Mouse (Mus musculus): Measurements from ENCODE around the gene Gm20696. TPM values are rescaled to one million over a fixed set of nuclear protein-coding genes. Genes with fewer than 3 reads are reported as not detected.
A peak's percentile ranks its signal among the peaks of the same experiment; 100 is the strongest.

Gm20696 gene
- total and polyA plus RNA-seq, 3 experiments, result 0.59 TPM; not detected in 2

DNA sequence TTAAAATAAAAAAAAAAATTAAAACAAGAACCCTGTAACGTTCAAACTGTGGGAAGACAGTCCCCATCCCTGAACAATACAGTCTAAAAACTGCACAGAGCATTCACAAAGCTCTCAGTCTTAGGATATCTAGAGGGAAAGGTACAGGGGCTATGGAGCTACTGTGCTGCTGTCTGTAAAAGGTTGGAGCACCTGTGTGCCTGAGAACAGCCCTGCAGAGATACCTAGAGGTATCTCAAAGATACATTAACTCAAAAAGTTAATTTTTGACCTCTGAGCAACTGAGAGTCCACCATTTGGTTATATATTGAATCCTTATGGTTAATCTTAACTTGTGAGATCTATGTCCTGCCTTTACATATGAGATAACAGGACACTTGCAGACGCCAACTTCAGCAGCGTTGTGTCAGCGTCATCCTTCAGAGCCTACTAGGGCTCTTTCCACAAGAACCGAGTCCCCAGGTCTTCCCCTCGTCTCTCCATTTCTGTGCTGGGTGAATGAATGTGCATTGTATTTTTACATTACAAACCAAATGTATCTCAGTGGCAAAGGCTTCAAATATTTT is 174.5 kb downstream of the Gm20696 start:
- H3K9me3 ChIP-seq (replicated peaks; ENCODE audit: low read length), result no peaks in the 10 kb centered on the region
- DNase-seq (ENCODE audit: extremely low read depth), result no peak
- in situ Hi-C loops (cut with MboI; ENCODE audit: low pct_ligation_motif_present, low pct_unique_long_range_greater_than_20kb, low sequenced_read_pairs), result no loop called here
- H3K79me2 ChIP-seq (replicated peaks; ENCODE audit: control insufficient read depth, extremely low read depth, insufficient read depth, poor library complexity, severe bottlenecking), result no peaks in the 10 kb centered on the region
- TF ChIP-seq USF2 (conservative IDR thresholded peaks at IDR 0.05; ENCODE audit: low read depth, low read length) (no peak), ZNF384 (IDR thresholded peaks at IDR 0.05; ENCODE audit: low read depth, low read length) (peak; percentile 36; the same call in 1 of the 2 replicates), ELF1 (IDR thresholded peaks at IDR 0.05; ENCODE audit: low read depth, low read length) (no peak)
- H3K4me2 ChIP-seq (ENCODE audit: insufficient read depth, low read depth, poor library complexity, severe bottlenecking), result no peak overlapping the region
- no peak overlapping the region for H3K4me3 ChIP-seq (replicated peaks in 1 of 3; ENCODE audit: low read depth in 2 of 3, low read length in 2 of 3, poor library complexity in 1 of 3)
- H3K9ac ChIP-seq (ENCODE audit: insufficient read depth, low read depth), result no peak overlapping the region
- H3K36me3 ChIP-seq (replicated peaks in 1 of 2; ENCODE audit: control insufficient read depth in 1 of 2, insufficient read depth in 1 of 2, low read length in 1 of 2), result no peaks in the 10 kb centered on the region
- H3K27me3 ChIP-seq (replicated peaks), result no peaks in the 10 kb centered on the region
- peaks cover 17 to 31% of the 10 kb centered on the region in 2 experiments for H3K4me1 ChIP-seq (ENCODE audit: control insufficient read depth in 1 of 2, insufficient read depth in 2 of 2)
- H3K27ac ChIP-seq (ENCODE audit: insufficient read depth, low read depth), result no peak overlapping the region
- dilution Hi-C loops (cut with MboI; ENCODE audit: extremely low pct_ligation_motif_present, extremely low pct_unique_long_range_greater_than_20kb, low sequenced_read_pairs), result no loop called here

DNA sequence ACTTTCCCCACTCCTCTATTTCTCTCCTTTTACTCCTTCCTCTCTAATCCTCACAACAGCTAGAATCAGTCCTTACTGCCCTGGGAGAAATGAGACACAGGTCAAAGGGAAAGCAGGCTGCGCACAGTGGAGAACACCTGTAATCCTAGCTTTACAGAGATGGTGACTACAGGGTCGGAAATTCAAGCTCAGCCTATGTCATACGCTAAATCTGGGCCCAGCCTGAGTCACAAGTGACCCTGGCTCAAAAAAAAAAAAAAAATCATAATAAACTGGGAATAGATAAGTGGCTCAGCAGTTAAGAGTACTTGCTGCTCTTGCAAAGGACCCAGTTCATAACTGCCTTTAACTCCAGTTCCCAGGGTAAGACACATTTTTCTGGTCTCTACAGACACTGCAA is 175.5 kb downstream of the Gm20696 start:
- no peak overlapping the region for H3K4me2 ChIP-seq (ENCODE audit: insufficient read depth, low read depth, poor library complexity, severe bottlenecking)
- no peak overlapping the region for H3K9ac ChIP-seq (ENCODE audit: insufficient read depth, low read depth)
- peaks cover 15 to 31% of the 10 kb centered on the region in 2 experiments for H3K4me1 ChIP-seq (ENCODE audit: control insufficient read depth in 1 of 2, insufficient read depth in 2 of 2)
- DNase-seq (ENCODE audit: extremely low read depth), result no peak
- H3K79me2 ChIP-seq (replicated peaks; ENCODE audit: control insufficient read depth, extremely low read depth, insufficient read depth, poor library complexity, severe bottlenecking), result no peaks in the 10 kb centered on the region
- dilution Hi-C loops (cut with MboI; ENCODE audit: extremely low pct_ligation_motif_present, extremely low pct_unique_long_range_greater_than_20kb, low sequenced_read_pairs) (no loop called here), in situ Hi-C loops (cut with MboI; ENCODE audit: low pct_ligation_motif_present, low pct_unique_long_range_greater_than_20kb, low sequenced_read_pairs) (no loop called here)
- H3K4me3 ChIP-seq (replicated peaks in 1 of 3; ENCODE audit: low read depth in 2 of 3, low read length in 2 of 3, poor library complexity in 1 of 3), result no peak overlapping the region
- no peak overlapping the region for H3K27ac ChIP-seq (ENCODE audit: insufficient read depth, low read depth)
- no peaks in the 10 kb centered on the region for H3K9me3 ChIP-seq (replicated peaks; ENCODE audit: low read length)
- TF ChIP-seq ZNF384 (IDR thresholded peaks at IDR 0.05; ENCODE audit: low read depth, low read length) (0 out of 2 replicates have a peak, but pooled peaks have one; percentile 15), ZMIZ1 (IDR thresholded peaks at IDR 0.05; ENCODE audit: low read depth, low read length) (no peak)
- H3K36me3 ChIP-seq (replicated peaks in 1 of 2; ENCODE audit: control insufficient read depth in 1 of 2, insufficient read depth in 1 of 2, low read length in 1 of 2), result no peaks in the 10 kb centered on the region
- H3K27me3 ChIP-seq (replicated peaks), result no peaks in the 10 kb centered on the region

DNA sequence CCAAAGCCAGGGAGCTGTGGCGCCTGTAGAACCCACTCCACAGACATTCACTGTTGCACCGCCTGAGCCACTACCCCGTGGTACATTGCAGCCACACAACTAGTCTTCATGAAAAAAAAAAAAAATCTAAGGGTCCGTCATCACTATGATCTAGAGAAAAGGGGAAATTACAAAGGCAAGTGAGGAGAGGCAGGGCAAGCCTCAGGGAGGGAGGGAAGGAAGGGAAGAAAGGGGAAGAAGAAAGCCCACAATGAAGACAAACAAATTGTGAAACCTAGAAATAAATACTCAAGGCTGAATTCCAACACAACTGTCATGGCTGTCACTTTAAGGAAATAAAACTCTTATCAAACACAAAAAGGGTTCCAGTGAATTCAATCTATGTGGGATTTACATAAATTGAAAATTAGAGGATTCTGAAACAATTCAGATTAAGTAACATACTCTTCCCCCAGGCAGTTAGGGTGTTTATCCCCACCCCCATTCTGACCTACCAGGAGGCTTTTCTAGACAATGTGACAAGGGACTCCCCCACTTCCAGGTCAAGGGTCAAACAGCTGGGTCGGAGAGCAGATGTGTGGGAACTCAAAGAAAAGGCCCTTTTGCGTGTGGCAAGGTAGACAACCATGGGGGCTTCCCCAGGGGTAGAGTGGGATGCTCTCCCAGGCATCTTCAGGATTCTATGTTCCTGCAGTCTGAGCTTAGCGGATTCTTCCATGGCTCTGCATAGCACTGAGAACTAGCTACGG is 176.5 kb downstream of the Gm20696 start:
- H3K27me3 ChIP-seq (replicated peaks), result no peaks in the 10 kb centered on the region
- in situ Hi-C loops (cut with MboI; ENCODE audit: low pct_ligation_motif_present, low pct_unique_long_range_greater_than_20kb, low sequenced_read_pairs) (no loop called here), dilution Hi-C loops (cut with MboI; ENCODE audit: extremely low pct_ligation_motif_present, extremely low pct_unique_long_range_greater_than_20kb, low sequenced_read_pairs) (no loop called here)
- no peaks in the 10 kb centered on the region for H3K36me3 ChIP-seq (replicated peaks in 1 of 2; ENCODE audit: control insufficient read depth in 1 of 2, insufficient read depth in 1 of 2, low read length in 1 of 2)
- H3K27ac ChIP-seq (ENCODE audit: insufficient read depth, low read depth), result no peak overlapping the region
- no peak overlapping the region for H3K4me2 ChIP-seq (ENCODE audit: insufficient read depth, low read depth, poor library complexity, severe bottlenecking)
- no peak overlapping the region for H3K4me3 ChIP-seq (replicated peaks in 1 of 3; ENCODE audit: low read depth in 2 of 3, low read length in 2 of 3, poor library complexity in 1 of 3)
- no peaks in the 10 kb centered on the region for H3K9me3 ChIP-seq (replicated peaks; ENCODE audit: low read length)
- peak; percentile 36 for DNase-seq (ENCODE audit: extremely low read depth)
- no peaks in the 10 kb centered on the region for H3K79me2 ChIP-seq (replicated peaks; ENCODE audit: control insufficient read depth, extremely low read depth, insufficient read depth, poor library complexity, severe bottlenecking)
- TF ChIP-seq MEF2A (IDR thresholded peaks at IDR 0.05; ENCODE audit: borderline replicate concordance, low read depth, low read length), result peak; percentile 54; the same call in 1 of the 2 replicates
- peak; percentile 81 for TF ChIP-seq ETS1 (conservative IDR thresholded peaks at IDR 0.05; ENCODE audit: low read depth, low read length)
- peak; percentile 4; the same call in 1 of the 2 replicates for TF ChIP-seq SMC3 (IDR thresholded peaks at IDR 0.05; ENCODE audit: low read depth, low read length)
- TF ChIP-seq UBTF (IDR thresholded peaks at IDR 0.05; ENCODE audit: low read depth, low read length), result no peak
- peak; percentile 72 for TF ChIP-seq TCF12 (IDR thresholded peaks at IDR 0.05; ENCODE audit: low read depth, low read length)
- TF ChIP-seq USF1 (IDR thresholded peaks at IDR 0.05; ENCODE audit: low read depth, low read length), result no peak
- peak; percentile 39; the same call in 1 of the 2 replicates for TF ChIP-seq MXI1 (IDR thresholded peaks at IDR 0.05; ENCODE audit: low read depth, low read length)
- TF ChIP-seq ELF1 (IDR thresholded peaks at IDR 0.05; ENCODE audit: low read depth, low read length), result 0 out of 2 replicates have a peak, but pooled peaks have one; percentile 12
- TF ChIP-seq HCFC1 (IDR thresholded peaks at IDR 0.05; ENCODE audit: low read depth, low read length), result peak; percentile 34
- no peak for TF ChIP-seq RAD21 (IDR thresholded peaks at IDR 0.05; ENCODE audit: low read depth, low read length)
- 0 out of 2 replicates have a peak, but pooled peaks have one; percentile 56 for TF ChIP-seq MAZ (IDR thresholded peaks at IDR 0.05; ENCODE audit: low read depth, low read length)
- peak; percentile 24; the same call in 1 of the 2 replicates for TF ChIP-seq BHLHE40 (IDR thresholded peaks at IDR 0.05; ENCODE audit: low read depth, low read length)
- peak; percentile 87 for TF ChIP-seq CHD2 (IDR thresholded peaks at IDR 0.05; ENCODE audit: low read length)
- TF ChIP-seq RCOR1 (conservative IDR thresholded peaks at IDR 0.05; ENCODE audit: low read depth, low read length), result 0 out of 2 replicates have a peak, but pooled peaks have one; percentile 33
- TF ChIP-seq IRF4 (IDR thresholded peaks at IDR 0.05; ENCODE audit: low read depth, low read length), result peak; percentile 35; the same call in 1 of the 2 replicates
- TF ChIP-seq ZNF384 (IDR thresholded peaks at IDR 0.05; ENCODE audit: low read depth, low read length), result peak; percentile 41; the same call in 1 of the 2 replicates
- TF ChIP-seq TBP (conservative IDR thresholded peaks at IDR 0.05; ENCODE audit: low read depth, low read length), result no peak
- no peak for TF ChIP-seq E2F4 (IDR thresholded peaks at IDR 0.05; ENCODE audit: insufficient replicate concordance, low read depth, low read length)
- peak; percentile 64; the same call in 1 of the 2 replicates for TF ChIP-seq SIN3A (IDR thresholded peaks at IDR 0.05; ENCODE audit: low read length)
- H3K4me1 ChIP-seq (ENCODE audit: control insufficient read depth in 1 of 2, insufficient read depth in 2 of 2), result peaks cover 18 to 41% of the 10 kb centered on the region in 2 experiments
- no peak overlapping the region for H3K9ac ChIP-seq (ENCODE audit: insufficient read depth, low read depth)
